Mouse (Mus musculus): ENCODE data around the gene Prkar2a. TPM values are rescaled to one million over a fixed set of nuclear protein-coding genes. Genes with fewer than 3 reads are reported as not detected.

The Prkar2a gene
- total RNA-seq, 2 experiments from 2014 or later, result 43.9 to 47.9 TPM

DNA sequence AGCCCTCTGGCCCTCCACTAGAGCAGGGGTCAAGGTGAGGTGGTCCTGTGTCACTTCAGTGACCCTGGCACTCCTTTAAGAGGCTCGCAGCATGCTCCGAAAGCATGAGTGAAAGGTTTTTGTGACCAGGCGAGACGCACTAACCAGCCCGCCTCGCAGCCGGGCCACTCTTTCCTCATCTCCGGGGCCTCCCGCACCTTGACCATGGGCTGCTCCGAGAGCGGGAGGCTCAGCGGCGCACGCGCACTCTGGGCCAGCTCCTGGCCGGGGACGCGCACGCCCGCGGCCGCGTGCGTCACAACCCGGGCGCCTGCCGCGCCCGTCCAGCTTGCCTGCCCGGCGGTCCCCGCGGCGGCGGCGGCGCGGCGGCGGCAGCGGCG is 2.7 kb downstream of the Prkar2a start:
- DNase-seq (ENCODE audit: low spot score in 2 of 2), result peak; percentile 75 to 88

DNA sequence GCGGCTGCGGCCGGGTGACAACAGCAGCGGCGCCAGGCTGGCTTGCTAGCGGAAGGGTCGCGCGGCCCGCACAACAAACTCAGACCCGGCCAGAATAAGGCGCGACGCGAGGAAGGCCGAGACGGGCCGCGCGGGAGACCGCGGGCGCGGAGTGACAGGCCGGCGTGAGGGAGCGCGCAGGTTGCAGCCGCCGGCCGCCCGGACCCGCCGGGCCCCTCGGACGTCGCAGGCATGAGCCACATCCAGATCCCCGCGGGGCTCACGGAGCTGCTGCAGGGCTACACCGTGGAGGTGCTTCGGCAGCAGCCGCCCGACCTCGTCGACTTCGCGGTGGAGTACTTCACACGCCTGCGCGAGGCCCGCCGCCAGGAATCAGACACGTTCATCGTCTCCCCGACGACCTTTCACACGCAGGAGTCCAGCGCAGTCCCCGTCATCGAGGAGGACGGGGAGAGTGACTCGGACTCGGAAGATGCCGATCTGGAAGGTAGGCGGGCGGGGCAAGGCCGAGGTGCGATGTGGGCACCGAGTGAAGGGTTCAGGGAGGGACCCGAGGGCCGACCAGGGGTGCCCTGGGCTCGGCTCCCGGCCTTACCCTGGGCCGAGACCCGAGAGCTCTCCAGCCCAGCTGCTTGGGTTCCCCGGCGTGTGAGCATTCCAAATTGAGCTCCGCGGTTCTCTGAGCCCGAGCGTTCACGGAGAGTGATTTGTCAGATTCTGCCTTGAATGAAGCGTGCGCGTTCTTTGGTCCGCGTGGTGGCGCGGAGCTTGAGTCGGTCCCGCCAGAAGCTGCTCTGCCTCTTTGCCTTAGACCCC is 3.3 kb downstream of the Prkar2a start:
- peak; percentile 28 to 31 for DNase-seq (ENCODE audit: low spot score in 2 of 2)

DNA sequence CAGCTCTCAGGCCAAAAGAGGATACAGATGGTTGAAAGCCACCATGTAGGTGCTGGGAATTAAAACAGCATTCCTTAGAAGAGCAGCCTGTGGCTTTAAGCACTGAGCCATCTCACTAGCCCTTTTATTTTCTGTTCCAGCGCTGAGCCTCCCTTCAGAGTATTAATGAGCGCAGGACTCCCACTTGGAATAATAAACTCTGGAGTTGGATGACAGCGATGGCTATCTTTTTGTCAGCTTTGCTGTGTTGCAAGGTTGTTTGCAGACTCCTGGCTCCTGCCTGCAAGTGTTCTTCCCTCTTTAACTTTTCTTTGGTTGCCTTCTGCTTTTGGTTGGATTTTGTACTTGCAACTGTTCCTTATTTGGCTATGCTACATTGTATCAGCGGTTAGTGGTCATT is 4.8 kb downstream of the Prkar2a start:
- DNase-seq (ENCODE audit: low spot score in 2 of 2), result no peak

DNA sequence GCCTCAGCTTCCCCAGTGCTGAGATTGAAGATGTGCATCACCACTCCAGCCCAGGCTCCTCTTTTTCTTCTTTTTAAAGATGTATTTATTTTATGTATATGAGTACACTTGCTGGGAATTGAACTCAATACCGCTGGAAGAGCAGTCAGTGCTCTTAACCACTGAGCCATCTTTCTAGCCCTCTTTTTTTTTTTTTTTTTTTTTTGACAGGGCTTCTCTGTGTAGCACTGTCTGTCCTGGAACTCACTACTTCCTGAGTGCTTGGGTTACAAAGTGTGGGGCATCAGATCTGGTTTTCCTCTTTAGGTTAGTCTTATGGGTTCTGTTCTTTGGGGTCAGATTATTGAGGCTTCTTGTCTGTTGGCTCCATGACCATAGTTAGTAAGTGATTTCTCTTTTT is 5.4 kb downstream of the Prkar2a start:
- DNase-seq (ENCODE audit: low spot score in 2 of 2), result no peak

DNA sequence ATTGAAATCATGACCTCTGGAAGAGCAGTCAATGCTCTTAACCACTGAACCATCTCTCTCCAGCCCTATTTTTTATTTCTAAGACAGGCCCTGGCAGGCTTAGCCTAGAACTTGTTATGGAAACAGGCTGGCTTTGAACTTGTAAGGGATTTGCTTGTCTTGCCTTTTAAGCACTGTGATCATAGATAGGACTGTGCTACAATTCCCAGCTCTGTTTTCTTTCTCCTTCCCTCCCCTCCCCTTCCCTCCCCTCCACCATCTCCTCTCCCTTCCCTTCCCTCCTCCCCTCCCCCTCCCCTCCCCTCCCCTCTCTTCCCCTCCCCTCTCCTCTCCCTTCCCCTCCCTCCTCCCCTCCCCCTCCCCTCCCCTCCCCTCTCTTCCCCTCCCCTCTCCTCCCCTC is 13.4 kb downstream of the Prkar2a start:
- DNase-seq (ENCODE audit: low spot score in 2 of 2), result no peak

DNA sequence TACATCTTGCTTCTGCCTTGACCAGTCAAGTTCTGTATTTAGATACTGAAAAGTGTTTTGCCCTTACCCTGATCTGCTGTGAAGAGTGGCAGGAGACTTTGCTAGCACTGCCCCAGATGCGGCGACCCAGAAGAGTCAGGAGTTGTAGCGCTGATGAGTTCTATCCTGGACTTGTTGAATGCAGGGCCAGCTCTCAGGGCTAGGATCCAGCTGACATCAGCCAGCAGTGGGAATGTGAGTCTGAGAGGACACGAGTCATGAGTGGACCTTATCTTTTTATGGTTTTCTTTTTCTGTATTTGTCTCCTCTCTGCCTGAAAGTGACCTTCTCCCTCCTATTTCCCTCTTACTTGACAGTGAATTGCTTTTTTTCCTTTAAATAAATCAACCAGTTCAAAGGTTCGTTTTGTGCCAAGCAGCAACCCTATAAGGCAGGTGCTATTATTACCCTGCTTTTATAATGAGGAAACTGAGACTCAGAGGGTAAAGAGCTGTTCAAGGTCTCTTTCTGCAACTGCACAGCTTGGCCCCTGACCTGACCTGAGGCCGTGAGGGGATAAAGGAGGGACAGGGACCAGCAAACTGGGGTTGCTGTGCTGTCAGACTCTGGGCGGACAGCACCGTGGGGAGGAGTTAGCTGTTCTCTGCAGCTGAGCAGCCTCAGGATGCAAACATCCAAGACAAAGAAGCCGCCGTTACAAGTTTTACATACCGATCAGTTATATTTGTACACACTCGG is 14.4 kb downstream of the Prkar2a start:
- DNase-seq (ENCODE audit: low spot score in 2 of 2), result no peak

DNA sequence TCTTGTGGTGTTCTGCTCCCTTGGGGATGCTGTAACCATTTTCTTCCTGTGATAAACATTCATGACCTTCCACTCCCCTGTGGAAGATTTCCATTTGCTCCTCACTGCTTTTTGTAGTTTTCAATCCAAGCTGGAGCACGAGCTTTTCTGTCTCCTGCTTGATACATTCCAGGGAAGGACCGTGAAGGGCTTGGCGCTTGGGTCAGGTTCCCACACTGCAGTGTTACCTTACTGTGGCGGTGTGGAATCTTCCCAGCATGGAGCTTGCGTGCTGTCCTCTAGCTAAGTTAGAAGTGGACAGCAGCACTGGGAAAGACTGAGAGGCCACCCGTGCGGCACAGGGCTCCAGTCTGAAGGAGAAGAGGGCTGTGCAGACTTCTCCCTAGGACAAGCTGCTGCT is 15.5 kb downstream of the Prkar2a start:
- no peak for DNase-seq (ENCODE audit: low spot score in 2 of 2)

DNA sequence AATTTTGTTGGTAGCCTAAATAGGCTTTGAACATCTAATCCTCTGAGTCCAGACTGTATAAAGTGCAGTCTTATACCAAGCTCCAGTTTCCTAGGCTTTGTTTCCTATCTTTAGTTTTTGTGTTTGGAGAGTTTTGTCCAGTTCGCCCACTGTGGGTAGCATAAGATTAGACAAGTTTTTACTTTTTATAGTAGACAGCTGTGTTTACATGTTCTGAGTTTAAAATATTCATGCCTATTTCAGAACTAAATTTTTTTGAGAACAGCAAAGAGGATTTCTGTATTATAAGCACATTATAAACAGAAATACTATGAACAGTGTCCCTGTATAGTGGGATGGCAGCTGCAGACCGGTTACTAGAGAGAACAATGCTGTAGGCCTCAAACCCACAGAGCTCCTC is 18.1 kb downstream of the Prkar2a start:
- no peak for DNase-seq (ENCODE audit: low spot score in 2 of 2)

DNA sequence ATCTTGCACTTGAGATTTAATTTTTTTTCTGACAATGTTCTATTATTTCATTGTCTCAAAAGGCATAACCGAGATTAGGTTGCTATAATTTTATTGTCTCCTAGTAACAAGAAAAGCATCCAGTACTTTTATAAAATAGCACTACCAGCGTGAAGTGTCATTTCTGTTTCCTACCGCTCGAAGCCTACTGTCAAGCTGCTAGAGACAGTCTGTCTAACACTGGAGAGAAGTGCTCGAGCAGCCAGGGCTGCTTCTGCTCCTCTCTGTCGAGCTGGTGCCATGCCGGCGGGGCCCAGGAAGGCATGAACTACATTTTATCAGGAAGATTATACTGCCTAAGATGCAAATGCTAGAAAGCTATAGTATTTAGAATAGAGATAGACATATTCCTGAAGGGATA is 19.7 kb downstream of the Prkar2a start:
- DNase-seq (ENCODE audit: low spot score in 2 of 2), result no peak

DNA sequence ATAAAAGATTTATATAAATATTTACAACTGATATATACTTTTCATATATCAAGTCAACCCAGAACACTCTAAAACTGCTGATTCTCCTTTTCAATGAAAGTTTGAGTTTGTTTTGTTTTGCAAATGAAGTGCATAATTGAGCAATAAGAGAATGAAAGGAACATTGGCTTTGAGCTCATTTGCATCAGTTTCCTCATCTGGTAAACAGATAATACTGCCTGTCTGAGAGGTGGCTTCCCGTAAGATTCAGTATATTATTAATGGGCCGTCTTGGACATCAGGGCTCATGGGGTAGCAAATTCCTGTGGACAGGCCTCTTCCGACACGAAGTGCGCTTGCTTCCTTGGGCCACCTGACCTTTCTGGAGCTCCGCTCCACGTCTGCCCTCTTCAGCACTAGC is 21.7 kb downstream of the Prkar2a start:
- DNase-seq (ENCODE audit: low spot score in 2 of 2), result no peak

DNA sequence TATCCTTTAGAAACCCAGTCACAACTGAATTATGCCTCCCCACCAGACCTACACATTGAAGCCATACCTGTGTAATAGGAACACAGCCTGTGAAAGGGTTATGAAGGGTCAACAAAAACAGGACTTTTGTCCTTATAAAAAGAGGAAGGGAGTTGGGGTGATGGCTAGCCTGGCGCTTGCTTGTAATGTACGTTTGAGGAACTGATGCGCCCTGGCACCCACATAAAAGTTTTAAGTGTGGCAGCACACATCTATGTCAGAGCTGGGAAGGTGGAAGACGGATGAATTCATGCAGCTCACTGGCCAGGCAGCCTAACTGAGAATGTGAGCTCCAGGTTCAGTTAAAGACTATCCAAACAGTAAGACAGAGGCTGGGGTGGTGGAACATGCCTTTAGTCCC is 27.1 kb downstream of the Prkar2a start:
- no peak for DNase-seq (ENCODE audit: low spot score in 2 of 2)

DNA sequence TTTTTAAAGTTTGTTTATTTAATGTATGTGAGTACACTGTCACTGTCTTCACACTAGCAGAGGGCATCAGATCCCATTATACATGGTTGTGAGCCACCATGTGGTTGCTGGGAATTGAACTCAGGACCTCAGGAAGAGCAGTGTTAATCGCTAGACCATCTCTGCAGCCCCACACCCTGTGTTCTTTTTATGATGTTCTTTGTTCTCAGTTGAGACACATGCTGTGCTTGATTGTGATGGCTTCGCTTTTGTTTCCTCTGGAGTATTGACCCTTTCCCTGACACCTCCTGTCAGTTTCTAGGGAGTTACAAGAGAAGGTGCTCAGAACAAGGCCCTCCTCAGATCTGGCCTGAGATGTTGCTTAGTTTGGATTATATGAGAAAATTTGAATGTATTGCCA is 34.6 kb downstream of the Prkar2a start:
- no peak for DNase-seq (ENCODE audit: low spot score in 2 of 2)

DNA sequence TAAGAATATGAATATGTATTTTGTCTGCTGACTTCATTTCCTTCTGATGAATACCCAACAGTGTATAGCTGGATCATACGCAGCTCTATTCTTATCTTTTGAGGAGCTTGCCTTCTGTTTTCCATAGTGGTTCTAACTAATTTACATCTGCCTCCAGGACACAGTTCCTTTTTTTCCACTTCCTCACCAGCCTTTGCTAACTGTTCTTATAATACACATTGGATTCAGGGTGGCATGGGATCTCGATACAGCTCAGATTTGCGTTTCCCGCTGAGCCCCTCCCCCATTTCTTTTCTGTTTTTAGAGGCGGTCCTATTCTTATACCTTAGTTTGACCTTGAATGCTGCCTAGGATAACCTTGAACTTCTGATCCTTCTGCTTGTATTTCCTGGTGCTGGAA is 37.0 kb downstream of the Prkar2a start:
- no peak for DNase-seq (ENCODE audit: low spot score in 2 of 2)

DNA sequence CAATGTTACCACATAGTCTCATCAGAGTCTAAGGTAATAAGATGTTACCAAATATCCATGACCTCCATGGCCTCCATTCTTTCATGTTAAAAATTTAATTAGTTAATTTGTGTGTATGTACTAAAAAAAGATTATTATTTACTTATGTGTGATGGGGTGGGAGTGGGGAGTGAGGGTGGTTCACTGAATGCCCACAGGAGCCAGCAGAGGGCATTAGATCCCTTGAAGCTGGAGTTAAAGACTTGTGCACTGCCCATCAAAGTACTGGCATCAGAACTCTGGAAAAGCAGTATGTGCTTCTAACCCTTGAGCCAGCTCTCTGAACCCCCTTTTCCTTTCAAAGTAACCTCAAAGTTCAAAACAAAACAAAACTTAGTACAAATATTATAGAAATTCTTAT is 39.9 kb downstream of the Prkar2a start:
- DNase-seq (ENCODE audit: low spot score in 2 of 2), result no peak

DNA sequence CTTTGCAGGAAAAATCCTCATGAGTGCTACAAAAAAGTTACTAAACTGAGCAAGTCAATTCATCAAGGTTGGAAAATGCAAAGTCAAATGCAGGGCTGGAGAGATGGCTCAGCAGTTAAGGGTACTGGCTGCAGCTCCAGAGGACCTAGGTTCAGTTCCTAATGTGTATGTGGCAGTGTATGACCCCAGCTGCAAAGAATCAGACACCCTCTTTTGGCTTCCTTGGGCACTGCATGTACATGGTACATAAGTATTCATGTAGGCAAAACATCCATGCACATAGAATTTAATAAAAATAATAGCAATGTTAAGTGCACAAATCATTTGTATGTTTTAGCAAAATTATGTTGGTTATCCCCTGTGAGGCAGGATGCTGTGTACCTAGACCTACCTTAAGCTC is 43.3 kb downstream of the Prkar2a start:
- no peak for DNase-seq (ENCODE audit: low spot score in 2 of 2)

DNA sequence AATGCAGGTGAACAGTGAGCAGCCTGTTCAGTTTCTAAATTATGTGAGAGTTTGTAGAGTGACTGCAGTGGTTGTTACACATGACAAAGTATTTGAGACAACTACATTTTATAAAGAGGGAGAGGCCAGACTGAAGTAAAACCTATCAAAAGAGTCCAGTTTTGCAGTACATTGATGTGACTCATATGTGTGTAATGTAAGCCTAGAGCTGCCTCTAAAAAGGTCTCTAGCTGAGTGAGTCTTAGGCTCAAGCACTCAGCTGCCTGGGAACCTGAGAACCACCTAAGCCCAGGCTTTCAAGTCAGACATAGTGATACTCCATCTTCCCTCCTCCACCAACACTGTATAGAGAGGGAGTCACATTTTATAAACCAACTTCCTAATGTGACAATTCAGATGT is 45.5 kb downstream of the Prkar2a start:
- DNase-seq (ENCODE audit: low spot score in 2 of 2), result no peak

DNA sequence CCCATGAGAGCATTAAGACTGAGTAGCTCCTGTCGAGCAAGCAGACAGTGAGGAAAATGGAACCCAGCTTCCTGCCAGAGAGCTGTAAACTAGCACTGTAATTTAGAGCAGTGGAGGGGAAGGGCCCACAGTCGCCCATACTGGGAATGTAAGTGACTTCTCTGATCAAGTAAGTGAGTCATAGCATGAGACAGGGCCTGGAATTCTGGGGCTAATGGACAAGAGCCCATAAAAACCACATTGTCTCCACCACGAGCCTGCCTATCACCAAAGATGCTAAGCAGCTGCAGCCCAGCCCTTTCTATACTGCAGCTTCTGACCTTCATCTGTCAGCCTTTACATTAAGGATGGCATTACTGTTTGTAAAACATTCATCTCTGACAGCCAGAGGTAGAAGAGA is 50.1 kb downstream of the Prkar2a start:
- DNase-seq (ENCODE audit: low spot score in 2 of 2), result no peak

DNA sequence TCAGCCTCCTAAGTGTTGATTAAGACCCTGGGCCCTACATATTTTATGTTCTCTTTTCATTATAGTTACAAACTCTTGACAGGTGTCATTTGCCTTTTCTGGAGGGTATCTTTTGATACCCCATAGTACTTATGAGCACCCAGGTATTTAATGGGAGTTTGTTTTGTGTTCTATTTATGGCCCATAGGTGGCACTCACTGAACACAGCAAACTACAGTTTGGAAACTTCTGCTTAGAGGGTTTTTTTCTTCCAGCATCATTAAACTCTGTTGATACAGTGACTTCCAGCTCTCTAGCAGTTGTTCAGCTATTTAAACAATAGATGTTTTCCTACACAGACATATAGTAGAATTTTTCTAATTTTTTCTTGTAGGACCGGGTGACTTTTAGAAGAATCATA is 50.9 kb downstream of the Prkar2a start:
- DNase-seq (ENCODE audit: low spot score in 2 of 2), result no peak

DNA sequence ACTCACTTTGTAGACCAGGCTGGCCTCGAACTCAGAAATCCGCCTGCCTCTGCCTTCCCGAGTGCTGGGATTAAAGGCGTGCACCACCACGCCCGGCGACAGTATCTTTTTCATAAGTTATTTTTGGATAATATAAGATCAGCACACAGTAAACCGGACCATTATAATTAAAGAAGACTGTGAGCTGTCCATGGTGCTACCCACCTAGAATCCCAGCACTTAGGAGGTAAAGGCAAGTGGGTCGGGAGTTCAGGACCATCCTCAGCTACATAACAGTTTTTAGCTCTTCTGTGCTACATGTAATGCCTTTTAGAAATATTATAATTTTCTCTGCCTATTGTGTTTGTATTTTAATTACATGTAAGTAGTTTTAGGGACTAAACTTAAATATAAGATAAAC is 52.9 kb downstream of the Prkar2a start:
- DNase-seq (ENCODE audit: low spot score in 2 of 2), result no peak

DNA sequence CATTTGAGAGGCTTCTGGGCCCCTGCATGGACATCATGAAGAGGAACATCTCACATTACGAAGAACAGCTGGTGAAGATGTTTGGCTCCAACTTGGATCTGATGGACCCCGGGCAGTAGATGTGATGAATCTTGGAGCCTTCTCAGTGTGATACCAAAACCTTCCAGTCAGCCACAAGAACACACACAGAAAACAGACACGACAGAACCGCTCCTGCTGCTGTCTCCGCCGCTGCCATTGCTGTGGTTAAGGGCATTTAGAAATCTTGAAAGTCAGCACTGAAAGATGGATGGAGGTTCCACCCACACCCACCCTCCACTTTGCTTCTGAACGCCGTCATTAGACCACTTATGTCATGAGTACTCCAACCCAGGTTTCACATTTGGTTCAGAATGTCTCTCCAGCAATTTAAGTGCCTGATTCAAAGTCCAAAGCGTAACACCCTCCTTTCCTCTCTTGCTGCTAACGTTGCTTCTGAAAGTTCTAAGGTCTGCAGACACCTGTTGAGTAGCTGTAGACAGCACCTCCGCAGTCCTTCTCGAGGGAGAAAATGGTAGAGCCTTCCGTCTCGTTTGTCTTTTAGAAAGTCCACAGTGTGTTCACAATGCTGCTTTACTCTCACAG is 57.9 kb downstream of the Prkar2a start:
- DNase-seq (ENCODE audit: low spot score in 2 of 2), result no peak

DNA sequence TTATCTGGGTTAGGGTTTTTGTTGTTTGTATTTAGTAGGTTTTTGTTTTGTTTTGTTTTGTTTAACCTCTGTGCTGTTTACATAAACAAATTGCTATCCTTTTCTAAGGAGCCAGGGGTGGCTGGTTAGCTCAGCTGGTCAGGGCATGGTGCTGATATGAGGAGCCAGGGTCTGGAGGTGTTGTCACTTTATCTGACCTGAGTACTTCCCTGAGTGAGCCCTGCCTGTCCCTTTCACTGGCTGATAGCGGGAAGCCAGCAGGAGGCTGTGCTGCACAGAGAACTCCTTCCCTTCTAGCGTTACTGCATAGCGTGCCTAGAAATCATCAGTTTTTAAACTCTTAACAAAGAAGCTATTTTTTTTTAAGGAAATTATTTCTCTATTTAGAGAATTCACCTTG is 58.6 kb downstream of the Prkar2a start:
- no peak for DNase-seq (ENCODE audit: low spot score in 2 of 2)

DNA sequence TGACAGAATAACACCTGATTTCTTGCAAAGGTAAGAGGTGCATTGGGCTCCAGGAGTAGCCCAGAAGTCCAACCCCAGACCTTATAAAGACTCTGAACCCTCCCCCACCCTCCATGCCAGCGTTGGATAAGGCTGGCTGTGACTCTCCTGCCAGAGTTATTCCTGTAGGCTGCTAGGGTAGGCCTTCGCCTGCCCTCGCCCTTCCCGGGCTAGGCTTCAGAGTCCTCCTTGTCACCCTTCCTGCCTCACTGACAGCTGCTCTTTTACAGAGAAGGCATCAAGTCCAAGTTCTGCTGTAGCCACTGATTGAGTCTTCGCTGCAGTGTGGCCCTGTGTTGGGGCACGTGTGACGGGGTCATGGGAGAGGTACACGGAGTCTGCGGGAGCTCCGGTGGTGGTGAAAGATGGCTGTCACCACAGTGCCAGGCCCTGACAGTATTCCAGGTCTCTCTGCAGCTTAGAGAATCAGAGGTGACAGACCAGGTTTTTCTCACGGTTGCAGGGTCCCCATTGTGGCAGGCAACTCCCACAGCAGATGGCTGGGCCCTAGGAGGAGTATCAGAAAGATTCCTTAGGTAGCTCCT is 59.6 kb downstream of the Prkar2a start:
- no peak for DNase-seq (ENCODE audit: low spot score in 2 of 2)
